Mouse (Mus musculus) ES-E14 (cell line): ENCODE data around the gene Cryge.

ENCODE experiments used
- CHD2 ChIP-seq: IDR thresholded peaks from 2 replicates; pipeline ENCODE4 v1.6.1; 2014; ENCODE audit warnings: mild to moderate bottlenecking, low read depth, low read length, inconsistent platforms
- MAFK ChIP-seq: IDR thresholded peaks from 2 replicates; pipeline ENCODE4 v1.6.1; 2014; ENCODE audit warnings: mild to moderate bottlenecking, low read depth, low read length, inconsistent platforms; ENCODE audit not compliant: insufficient read depth
- ZNF384 ChIP-seq: IDR thresholded peaks from 2 replicates; pipeline ENCODE4 v1.6.1; 2012; ENCODE audit warnings: low read depth, low read length, inconsistent platforms

- TF ChIP-seq ZNF384 (no peak), MAFK (no peak), CHD2 (no peak)
These were observed 13.3 kb upstream of the Cryge start for GRCm38 (mm10) chr1:65064201-65064600.
